Mouse (Mus musculus) megakaryocyte, embryonic 14.5 days (primary cell): ENCODE results near the gene Spdl1. TPM values are rescaled to one million over a fixed set of nuclear protein-coding genes. Genes with fewer than 3 reads are reported as not detected.

Experiments used
- H3K27me3 ChIP-seq: replicated peaks from 2 replicates; pipeline ENCODE3; 2012; ENCODE audit warnings: inconsistent platforms
- H3K36me3 ChIP-seq: replicated peaks from 2 replicates; pipeline ENCODE3; 2012; ENCODE audit warnings: low read length, inconsistent platforms, mixed read lengths
- H3K4me1 ChIP-seq: 2 replicates; pipeline ENCODE4 v1.6.1; 2012; ENCODE audit warnings: inconsistent platforms
- H3K4me3 ChIP-seq: replicated peaks from 2 replicates; pipeline ENCODE3; 2012; ENCODE audit warnings: moderate library complexity, mild to moderate bottlenecking, inconsistent platforms
- H3K9me3 ChIP-seq: 2 replicates; pipeline ENCODE4 v1.6.1; 2012; ENCODE audit warnings: inconsistent platforms
- FLI1 ChIP-seq: IDR thresholded peaks from 2 replicates; pipeline ENCODE4 v1.6.1; 2012; ENCODE audit warnings: low read length, inconsistent platforms, mixed read lengths
- GATA1 ChIP-seq: IDR thresholded peaks from 3 replicates; pipeline ENCODE4 v1.6.1; 2012; ENCODE audit warnings: mixed read lengths, low read length, inconsistent platforms, borderline replicate concordance
- polyA plus RNA-seq: library from polyadenylated mRNA; stranded (reverse); fragments of >175 nt; gene quantifications from 2 replicates; pipeline ENCODE4 v1.2.3, GENCODE M21; 2012; ENCODE audit warnings: low replicate concordance; ENCODE audit not compliant: insufficient read depth

Gene Spdl1
- polyA plus RNA-seq, 1 experiment = 1.7 TPM

- Histone ChIP-seq H3K36me3 (no peaks in the 10 kb centered on the region), H3K9me3 (no peaks in the 10 kb centered on the region), H3K4me1 (no peaks in the 10 kb centered on the region), H3K27me3 (peaks cover 2% of the 10 kb centered on the region), H3K4me3 (no peak overlapping the region)
- TF ChIP-seq GATA1 (no peak), FLI1 (no peak)
These were observed 23.2 kb upstream of the Spdl1 start for GRCm38 (mm10) chr11:34856652-34857051.

- Histone ChIP-seq H3K36me3 (no peaks in the 10 kb centered on the region), H3K4me3 (peak overlapping the region; percentile 88), H3K9me3 (no peaks in the 10 kb centered on the region), H3K27me3 (peaks cover 22% of the 10 kb centered on the region), H3K4me1 (peaks cover 10% of the 10 kb centered on the region; the same call in 1 of the 2 replicates)
- TF ChIP-seq FLI1 = no peak
- TF ChIP-seq GATA1 = no peak
These were observed 12.8 kb upstream of the Spdl1 start for GRCm38 (mm10) chr11:34846268-34846652.

- peaks cover 25% of the 10 kb centered on the region for H3K27me3 ChIP-seq
- no peaks in the 10 kb centered on the region for H3K36me3 ChIP-seq
- H3K9me3 ChIP-seq = no peaks in the 10 kb centered on the region
- peak overlapping the region; percentile 88 for H3K4me3 ChIP-seq
- TF ChIP-seq GATA1 (no peak), FLI1 (no peak)
- peaks cover 10% of the 10 kb centered on the region; the same call in 1 of the 2 replicates for H3K4me1 ChIP-seq
These were observed 12.3 kb upstream of the Spdl1 start for GRCm38 (mm10) chr11:34845567-34846267.

- Histone ChIP-seq H3K4me1 (peaks cover 10% of the 10 kb centered on the region; the same call in 1 of the 2 replicates), H3K27me3 (peaks cover 32% of the 10 kb centered on the region), H3K36me3 (no peaks in the 10 kb centered on the region), H3K9me3 (no peaks in the 10 kb centered on the region), H3K4me3 (no peak overlapping the region)
- no peak for TF ChIP-seq GATA1
- TF ChIP-seq FLI1 = no peak
These were observed 10.1 kb upstream of the Spdl1 start for GRCm38 (mm10) chr11:34843517-34843916.

GRCm38 (mm10) chr11:34840283-34840682 is 6.8 kb upstream of the Spdl1 start:
- TF ChIP-seq FLI1 (no peak), GATA1 (no peak)
- no peaks in the 10 kb centered on the region; the same call in 1 of the 2 replicates for H3K4me1 ChIP-seq

GRCm38 (mm10) chr11:34839051-34839450 is 5.6 kb upstream of the Spdl1 start:
- Histone ChIP-seq H3K4me3 (no peak overlapping the region), H3K36me3 (no peaks in the 10 kb centered on the region), H3K9me3 (no peaks in the 10 kb centered on the region), H3K4me1 (peaks cover 5% of the 10 kb centered on the region; the same call in 1 of the 2 replicates), H3K27me3 (peaks cover 23% of the 10 kb centered on the region)
- no peak for TF ChIP-seq GATA1
- TF ChIP-seq FLI1 = no peak

More at GRCm38 (mm10) chr11:34840283-34840682, 6.8 kb upstream of the Spdl1 start:
- peaks cover 26% of the 10 kb centered on the region for H3K27me3 ChIP-seq
- no peak overlapping the region for H3K4me3 ChIP-seq
- H3K36me3 ChIP-seq = no peaks in the 10 kb centered on the region
- no peaks in the 10 kb centered on the region for H3K9me3 ChIP-seq

- H3K4me1 ChIP-seq = peaks cover 12% of the 10 kb centered on the region
- no peak overlapping the region for H3K4me3 ChIP-seq
- H3K36me3 ChIP-seq = peaks cover under 1% of the 10 kb centered on the region
- TF ChIP-seq GATA1 = no peak
- TF ChIP-seq FLI1 = no peak
- H3K9me3 ChIP-seq = no peaks in the 10 kb centered on the region
- H3K27me3 ChIP-seq = peaks cover 18% of the 10 kb centered on the region
These were observed 2.8 kb upstream of the Spdl1 start for GRCm38 (mm10) chr11:34836272-34836671.

GRCm38 (mm10) chr11:34832678-34833077 is 763 bp downstream of the Spdl1 start:
- H3K36me3 ChIP-seq = peaks cover 32% of the 10 kb centered on the region
- no peak for TF ChIP-seq FLI1
- no peak for TF ChIP-seq GATA1
- no peaks in the 10 kb centered on the region for H3K9me3 ChIP-seq
- H3K4me3 ChIP-seq = peak overlapping the region; percentile 97
- peaks cover 4% of the 10 kb centered on the region for H3K27me3 ChIP-seq
- peaks cover 12% of the 10 kb centered on the region for H3K4me1 ChIP-seq

- no peaks in the 10 kb centered on the region for H3K9me3 ChIP-seq
- no peak overlapping the region for H3K4me3 ChIP-seq
These were observed 5.6 kb downstream of the Spdl1 start for GRCm38 (mm10) chr11:34827803-34828202.

GRCm38 (mm10) chr11:34826940-34827339 is 6.5 kb downstream of the Spdl1 start:
- peaks cover 72% of the 10 kb centered on the region for H3K36me3 ChIP-seq
- H3K4me3 ChIP-seq = no peak overlapping the region
- TF ChIP-seq GATA1 (no peak), FLI1 (no peak)
- no peaks in the 10 kb centered on the region; the same call in 1 of the 2 replicates for H3K4me1 ChIP-seq
- H3K9me3 ChIP-seq = no peaks in the 10 kb centered on the region
- no peaks in the 10 kb centered on the region for H3K27me3 ChIP-seq

More at GRCm38 (mm10) chr11:34827803-34828202, 5.6 kb downstream of the Spdl1 start:
- no peaks in the 10 kb centered on the region for H3K27me3 ChIP-seq
- peaks cover 65% of the 10 kb centered on the region for H3K36me3 ChIP-seq
- no peak for TF ChIP-seq GATA1
- no peak for TF ChIP-seq FLI1
- H3K4me1 ChIP-seq = peaks cover 6% of the 10 kb centered on the region
